9 mouse cellular contexts compared by ENCODE assay signal in the genomic region with DNA sequence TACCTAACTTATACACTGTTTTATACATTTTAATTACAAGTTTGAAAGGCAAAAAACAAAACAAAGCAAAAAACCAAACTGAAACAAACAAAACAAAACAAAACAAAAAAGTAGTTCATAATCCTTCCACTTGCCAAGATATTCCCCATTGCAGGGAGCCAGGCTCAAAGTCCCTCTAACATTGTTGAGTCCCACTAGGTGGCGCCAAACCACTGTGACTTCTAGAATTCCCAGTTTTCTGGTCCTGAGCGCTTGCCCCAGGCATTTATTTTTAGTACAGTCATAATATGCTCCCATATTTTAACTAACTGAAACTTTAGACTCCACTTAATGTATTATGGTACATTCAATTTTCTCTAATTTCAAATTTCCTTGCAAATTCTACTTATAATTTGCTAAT. TPM values are rescaled to one million over a fixed set of nuclear protein-coding genes. Genes with fewer than 3 reads are reported as not detected.
A peak's percentile ranks its signal among the peaks of the same experiment; 100 is the strongest.
DNase-seq lines count a peak whose midpoint lies in the region; ATAC-seq lines count a peak whose summit lies in the region.
"Had no signal": no experiment of that assay in that cellular context is flagged by ENCODE, and none has a peak within 500 bp of the region (broad histone marks: within the 10 kb centered on the region; RNA-seq: fewer than 3 reads in every experiment).

No protein-coding gene starts in this region.

- peak; percentile 51 for DNase-seq in CD4-positive, CD25-positive, alpha-beta regulatory T cell, adult 2 months (ENCODE audit: low read depth, low spot score)
- peak; percentile 67 to 69 for DNase-seq in adrenal gland, adult 18-20 months (ENCODE audit: low spot score in 2 of 2)
- peak; percentile 86 for DNase-seq in embryo, embryonic 11 days
- peak; percentile 44 to 69 for DNase-seq in heart, postnatal 36 days
- DNase-seq in layer of hippocampus, postnatal 10 days (ENCODE audit: low spot score in 2 of 2) = peak; percentile 76 to 85
- peak; percentile 53 for DNase-seq in midbrain, embryonic 10.5 days (ENCODE audit: low spot score)
- peak; percentile 18 for DNase-seq in splenic B cell, adult 2 months (ENCODE audit: low read depth, low spot score)

- no peak overlapping the region for H3K4me3 ChIP-seq in midbrain, embryonic 10.5 days

- H3K27me3 ChIP-seq in midbrain, embryonic 10.5 days (ENCODE audit: low read depth, poor library complexity, severe bottlenecking) = no peaks in the 10 kb centered on the region
- no peaks in the 10 kb centered on the region for H3K27me3 ChIP-seq in splenic B cell, adult 2 months (ENCODE audit: control insufficient read depth, insufficient read depth, low read length, poor library complexity, severe bottlenecking)

- no peaks in the 10 kb centered on the region for H3K9me3 ChIP-seq in midbrain, embryonic 10.5 days (replicated peaks)

- no peaks in the 10 kb centered on the region for H3K36me3 ChIP-seq in midbrain, embryonic 10.5 days
- no peaks in the 10 kb centered on the region for H3K36me3 ChIP-seq in splenic B cell, adult 2 months (ENCODE audit: control insufficient read depth, insufficient read depth, low read length, poor library complexity, severe bottlenecking)

- WGBS in midbrain, embryonic 10.5 days = 21% methylated on average over 2 of the region's 2 CpGs

- ATAC-seq in CD4-positive, CD25-positive, alpha-beta regulatory T cell, adult 4 months = no peak

- H3K4me1 ChIP-seq in midbrain, embryonic 10.5 days = no peaks in the 10 kb centered on the region

- intact Hi-C loops in heart, postnatal 36 days (cut with DNase I) = loop anchor here (1.0 kb wide), 1 partner anchor 71 kb away; no protein-coding TSS in a partner anchor

- no peak overlapping the region for H3K27ac ChIP-seq in midbrain, embryonic 10.5 days (replicated peaks)

RNA-seq across cellular contexts. Expression of gene Tas2r138, which starts 4.9 kb away (rescaled TPM):
- not detected for polyA plus RNA-seq in CD4-positive, CD25-positive, alpha-beta regulatory T cell, adult 4 months (2017; shearing (Covaris generic))
- not detected for total RNA-seq in adrenal gland, adult 18-20 months (2021)
- not detected for total RNA-seq in heart, postnatal 36 days (2021)
- not detected for total RNA-seq in layer of hippocampus, postnatal 10 days (2021)
- polyA plus RNA-seq in midbrain, embryonic 10.5 days (2016; fragmentation: Nextera tagmentation; extraction: Ambion mirVana) = not detected in 2 replicates
- total RNA-seq: left cerebral cortex, postnatal 36 days had no signal

RNA-seq across cellular contexts. Expression of gene Mgam, which starts 10.7 kb away (rescaled TPM):
- under 1 TPM in 1 of 2 experiments, not detected in 1; 0.16 TPM for polyA plus RNA-seq in CD4-positive, CD25-positive, alpha-beta regulatory T cell, adult 4 months (2017; shearing (Covaris generic))
- under 1 TPM in 1 of 2 experiments, not detected in 1; 0.89 TPM for total RNA-seq in adrenal gland, adult 18-20 months (2021)
- total RNA-seq in heart, postnatal 36 days (2021) = under 1 TPM in 1 of 2 experiments, not detected in 1; 0.27 TPM
- total RNA-seq in layer of hippocampus, postnatal 10 days (2021) = 1 to 10 TPM in 1 of 2 experiments, under 1 TPM in 1; 0.62 to 1.3 TPM
- polyA plus RNA-seq in midbrain, embryonic 10.5 days (2016; fragmentation: Nextera tagmentation; extraction: Ambion mirVana) = not detected in 2 replicates
- total RNA-seq: left cerebral cortex, postnatal 36 days had no signal

RNA-seq across cellular contexts. Expression of gene Clec5a, which starts 32.3 kb away (rescaled TPM):
- polyA plus RNA-seq in CD4-positive, CD25-positive, alpha-beta regulatory T cell, adult 4 months (2017; shearing (Covaris generic)) = not detected
- total RNA-seq in adrenal gland, adult 18-20 months (2021) = 1 to 10 TPM in 1 of 2 experiments, under 1 TPM in 1; 0.86 to 1.1 TPM
- 1 to 10 TPM in 1 of 2 experiments, under 1 TPM in 1; 0.87 to 1.0 TPM for total RNA-seq in heart, postnatal 36 days (2021)
- under 1 TPM in 1 of 2 experiments, not detected in 1; 0.39 TPM for total RNA-seq in layer of hippocampus, postnatal 10 days (2021)
- 0.31 and 0.55 TPM in 2 replicates for polyA plus RNA-seq in midbrain, embryonic 10.5 days (2016; fragmentation: Nextera tagmentation; extraction: Ambion mirVana)

RNA-seq across cellular contexts. Expression of gene Olfr460, which starts 48.7 kb away (rescaled TPM):
- not detected for polyA plus RNA-seq in CD4-positive, CD25-positive, alpha-beta regulatory T cell, adult 4 months (2017; shearing (Covaris generic))
- not detected for total RNA-seq in adrenal gland, adult 18-20 months (2021)
- not detected for total RNA-seq in heart, postnatal 36 days (2021)
- total RNA-seq in layer of hippocampus, postnatal 10 days (2021) = not detected
- polyA plus RNA-seq in midbrain, embryonic 10.5 days (2016; fragmentation: Nextera tagmentation; extraction: Ambion mirVana) = not detected in 2 replicates
- total RNA-seq: left cerebral cortex, postnatal 36 days had no signal

Comparison
In these comparisons a context has a peak if more than half of its experiments do, and no peak if none do; other contexts are left out.
1. DNase-seq: peak in every context shown above with its lines; median percentile 86 in embryo, embryonic 11 days; 80 in layer of hippocampus, postnatal 10 days; 68 in adrenal gland, adult 18-20 months; 56 in heart, postnatal 36 days; 53 in midbrain, embryonic 10.5 days; 51 in CD4-positive, CD25-positive, alpha-beta regulatory T cell, adult 2 months; 18 in splenic B cell, adult 2 months.